Mouse (Mus musculus): ENCODE measurements around the gene Sgms1.

Gene Sgms1

DNA sequence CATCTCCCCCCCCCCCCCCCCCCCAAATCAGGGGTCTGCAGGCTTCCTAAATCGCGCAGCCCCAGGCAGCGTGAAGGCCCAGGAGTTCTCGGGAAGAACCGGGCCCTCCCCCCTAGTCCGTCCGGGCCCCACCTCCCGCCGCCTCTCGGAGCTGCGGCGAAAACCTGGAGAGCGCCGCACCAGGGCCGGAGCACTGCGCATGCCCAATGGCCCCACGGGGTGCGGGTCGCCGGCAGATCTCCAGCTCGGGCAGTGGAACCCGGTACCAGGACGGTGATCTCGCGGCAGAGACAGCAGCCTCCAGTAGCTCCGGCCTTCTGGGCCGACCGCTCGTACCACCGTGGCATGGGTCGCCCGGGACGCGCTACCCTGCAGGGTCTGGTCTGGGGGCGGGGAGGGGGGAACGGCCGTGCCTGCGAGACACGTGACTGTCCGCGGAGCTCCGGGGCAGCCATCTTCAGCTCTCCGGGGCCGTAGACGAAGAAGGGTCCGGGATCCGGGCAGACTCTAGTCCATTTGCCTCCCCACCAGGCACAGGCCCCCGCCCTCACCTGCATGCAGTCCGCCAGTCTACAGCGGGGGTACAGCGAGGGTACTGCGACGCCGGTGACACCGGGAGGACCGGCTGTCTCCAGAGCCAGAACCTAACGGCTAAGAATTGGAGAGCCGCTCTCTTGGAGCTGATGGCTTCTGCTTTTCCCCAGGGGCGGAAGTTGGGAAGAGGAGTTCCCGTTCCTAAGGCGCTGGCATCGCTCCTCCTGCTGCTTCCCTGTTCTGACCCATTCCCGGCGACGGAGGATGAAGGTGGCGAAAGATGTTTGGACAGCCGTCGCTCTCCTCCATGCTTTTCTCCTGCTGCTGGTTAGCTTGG, at the start of gene Sgms1:
Sgms1 (minus strand) TSS at position 714 of the 871 bp plus-strand sequence.
- DNase-seq: peak; percentile 85

GRCm38 (mm10) chr19:32425856-32426255, 36.3 kb upstream of the Sgms1 start:
- DNase-seq: no peak

- no peak for DNase-seq
Measured at GRCm38 (mm10) chr19:32424706-32425105, 35.2 kb upstream of the Sgms1 start.

DNA sequence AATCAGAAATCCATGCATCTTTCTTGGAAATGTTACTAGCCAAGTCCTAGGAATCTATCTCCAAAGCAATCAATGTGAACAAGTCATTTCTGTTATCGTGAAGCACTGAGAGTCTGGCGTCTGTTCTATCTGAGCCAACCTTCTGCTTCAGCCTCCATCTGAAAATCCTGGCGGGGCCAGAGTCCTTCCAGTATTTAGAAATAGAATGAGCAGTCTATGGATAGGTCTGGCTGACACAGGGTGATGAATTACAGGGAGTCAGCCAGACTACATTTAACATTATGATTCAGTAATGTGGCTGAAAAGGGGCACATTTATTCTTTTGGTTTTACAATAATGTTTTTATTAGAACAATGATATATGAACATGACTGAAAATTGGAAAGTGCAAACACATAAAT, 29.6 kb upstream of the Sgms1 start:
- no peak for DNase-seq

GRCm38 (mm10) chr19:32416692-32417317, 27.3 kb upstream of the Sgms1 start:
- DNase-seq: no peak

- no peak for DNase-seq
Measured at GRCm38 (mm10) chr19:32409603-32410360, 20.3 kb upstream of the Sgms1 start.

- DNase-seq: peak; percentile 73
Measured at GRCm38 (mm10) chr19:32406717-32407116, 17.2 kb upstream of the Sgms1 start.

DNA sequence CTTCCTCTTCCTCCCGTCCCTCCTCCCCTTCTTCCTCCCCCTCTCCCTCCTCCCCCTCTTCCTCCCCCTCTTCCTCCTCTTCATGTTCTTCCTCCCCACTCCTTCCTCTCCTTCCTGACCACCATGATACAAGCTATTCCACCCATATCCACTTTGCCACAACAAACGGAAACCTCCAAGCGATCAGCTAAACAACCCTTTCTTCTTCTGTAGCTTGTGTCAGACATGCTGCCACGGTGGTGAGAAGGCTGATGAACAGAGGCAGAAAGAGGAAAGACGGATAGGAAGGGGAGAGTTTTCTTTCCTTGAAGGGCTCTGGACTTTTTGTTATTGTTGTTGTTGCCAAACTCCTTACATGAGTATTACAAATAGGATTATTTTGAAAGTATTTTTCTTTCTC, 14.9 kb upstream of the Sgms1 start:
- DNase-seq: no peak

- no peak for DNase-seq
Measured at GRCm38 (mm10) chr19:32403834-32404233, 14.3 kb upstream of the Sgms1 start.

DNA sequence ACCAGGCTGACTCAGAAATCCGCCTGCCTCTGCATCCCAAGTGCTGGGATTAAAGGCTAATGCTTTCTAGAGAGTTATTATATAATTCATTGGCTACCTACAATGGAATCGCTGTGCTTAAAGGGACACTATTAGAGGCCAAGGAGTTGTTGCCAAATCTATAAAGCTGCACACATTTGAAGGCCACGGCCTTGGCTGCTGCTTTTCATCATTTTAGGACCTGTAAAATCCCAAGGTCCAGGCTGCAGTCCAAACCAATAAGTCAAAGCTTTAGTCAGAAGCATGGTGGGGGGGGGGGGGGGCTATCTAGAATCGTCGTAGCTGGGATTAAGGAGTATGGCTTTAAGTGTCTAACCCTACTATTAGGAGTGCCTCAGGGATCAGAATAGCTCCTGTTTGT, 9.0 kb upstream of the Sgms1 start:
- no peak for DNase-seq

GRCm38 (mm10) chr19:32396303-32396702, 6.8 kb upstream of the Sgms1 start:
- DNase-seq: no peak

DNA sequence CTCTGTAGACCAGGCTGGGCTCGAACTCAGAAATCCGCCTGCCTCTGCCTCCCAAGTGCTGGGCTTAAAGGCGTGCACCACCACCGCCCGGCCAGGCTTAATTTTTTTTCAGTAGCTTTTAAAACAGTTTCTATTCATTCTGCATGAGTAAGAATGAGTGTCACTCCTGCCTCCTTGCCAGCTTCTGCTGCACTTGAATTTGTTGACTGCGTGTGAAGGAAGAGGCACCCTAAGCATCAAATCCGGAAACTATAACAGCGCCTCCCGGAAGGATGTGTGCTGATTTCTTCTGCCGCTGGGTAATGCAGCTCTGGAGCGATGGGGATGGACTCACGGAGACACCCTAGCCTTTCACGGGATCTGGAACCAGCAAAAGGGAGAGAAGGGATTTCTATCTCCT, 5.3 kb upstream of the Sgms1 start:
- DNase-seq: no peak

DNA sequence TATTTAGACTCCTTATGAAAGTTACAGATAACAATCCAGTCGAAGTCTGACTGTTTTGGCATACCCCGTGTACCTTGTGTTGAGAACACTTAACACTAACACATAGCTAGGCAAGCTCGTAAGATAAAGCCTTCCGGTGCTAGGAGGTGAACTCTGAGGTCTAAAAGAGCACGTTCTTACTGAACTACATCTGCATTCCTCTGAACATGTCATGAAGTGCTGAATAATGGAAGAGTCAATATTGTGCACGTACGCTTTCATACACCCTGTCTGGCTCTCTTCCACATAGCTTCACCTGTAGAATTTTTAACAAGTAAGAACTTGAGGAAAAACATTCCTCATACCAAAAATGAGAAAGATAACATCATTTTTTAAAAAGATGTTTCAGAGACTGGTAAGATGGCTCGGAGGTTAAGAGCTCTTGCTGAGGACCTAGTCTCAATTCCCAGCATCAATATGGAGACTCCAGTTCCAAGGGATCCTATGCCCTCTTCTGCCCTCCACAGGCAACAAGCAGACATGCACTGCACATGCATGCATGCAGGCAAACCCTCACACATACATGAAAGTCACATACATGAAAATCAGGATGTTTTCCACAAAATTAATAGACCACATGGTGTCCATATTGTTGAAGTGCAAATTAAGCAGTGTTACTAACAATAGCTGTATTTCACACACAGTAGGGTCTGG, 4.4 kb upstream of the Sgms1 start:
- DNase-seq: no peak

DNA sequence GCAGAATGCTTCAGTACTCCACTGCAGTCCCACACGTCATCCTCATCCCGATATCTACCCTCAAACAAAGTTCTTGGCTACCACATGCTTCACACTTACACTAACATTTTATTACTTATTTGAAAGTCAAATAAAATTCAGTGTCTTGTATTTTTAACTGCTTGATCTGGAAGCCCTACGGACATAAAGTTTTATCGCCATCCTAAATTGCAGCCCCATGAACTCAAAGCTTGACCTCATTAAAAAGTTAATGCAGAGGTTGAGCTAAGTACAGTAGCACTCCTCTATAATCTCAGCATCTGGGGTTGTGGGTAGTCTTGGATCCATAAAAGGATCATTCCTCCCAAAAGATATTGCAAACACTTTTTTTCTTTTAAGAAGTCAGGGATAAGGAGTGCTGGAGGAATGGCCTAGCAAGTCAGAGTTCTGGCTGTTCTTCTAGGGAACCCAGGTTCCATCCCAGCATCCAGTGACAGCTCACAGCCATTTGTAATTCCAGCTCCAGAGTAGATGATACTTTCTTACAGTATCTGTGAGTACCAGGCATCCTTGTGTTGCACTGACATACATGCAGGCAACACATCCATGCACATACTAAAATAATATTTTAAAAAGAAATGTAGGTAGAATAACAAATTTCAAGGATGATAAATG, 3.7 kb upstream of the Sgms1 start:
- no peak for DNase-seq

GRCm38 (mm10) chr19:32391441-32391840, 1.9 kb upstream of the Sgms1 start:
- no peak for DNase-seq

- no peak for DNase-seq
Measured at GRCm38 (mm10) chr19:32390116-32390515, 602 bp upstream of the Sgms1 start.

DNA sequence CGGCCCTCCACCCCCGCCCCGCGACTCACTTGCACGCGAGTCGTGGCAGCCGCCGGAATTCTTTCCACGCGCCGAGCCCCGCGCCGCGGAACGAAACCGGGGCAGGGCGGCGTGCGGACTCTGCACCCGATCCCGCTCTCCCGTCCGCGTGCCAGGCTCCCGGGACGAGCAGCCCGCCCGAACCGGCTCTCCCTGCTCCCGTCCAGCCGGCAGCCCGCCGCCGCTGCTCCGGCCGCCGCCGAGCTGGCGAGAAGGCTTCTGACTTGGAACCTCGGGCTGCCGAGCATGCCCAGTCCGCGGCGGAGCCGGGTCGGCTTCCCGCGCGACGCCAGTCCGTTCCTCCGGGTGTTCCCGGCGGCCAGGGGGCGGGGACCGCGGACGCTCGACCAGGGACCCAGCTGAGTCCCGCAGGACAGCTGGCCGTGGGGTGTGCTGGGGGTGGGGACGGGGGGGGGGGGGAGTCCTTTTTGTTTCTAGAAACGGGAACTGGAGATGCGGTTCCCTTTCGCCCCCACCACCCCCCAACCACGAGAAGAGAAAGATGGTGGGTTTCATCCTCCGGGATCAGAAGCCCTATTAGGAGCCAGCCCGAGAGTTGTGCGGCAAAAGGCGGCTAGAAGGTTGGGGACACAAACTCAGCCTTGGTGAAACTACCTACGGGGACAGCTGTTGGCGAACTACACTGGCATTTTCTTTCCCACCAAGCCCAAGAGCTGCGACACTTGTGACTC, 1.2 kb downstream of the Sgms1 start:
- DNase-seq: peak; percentile 80

DNA sequence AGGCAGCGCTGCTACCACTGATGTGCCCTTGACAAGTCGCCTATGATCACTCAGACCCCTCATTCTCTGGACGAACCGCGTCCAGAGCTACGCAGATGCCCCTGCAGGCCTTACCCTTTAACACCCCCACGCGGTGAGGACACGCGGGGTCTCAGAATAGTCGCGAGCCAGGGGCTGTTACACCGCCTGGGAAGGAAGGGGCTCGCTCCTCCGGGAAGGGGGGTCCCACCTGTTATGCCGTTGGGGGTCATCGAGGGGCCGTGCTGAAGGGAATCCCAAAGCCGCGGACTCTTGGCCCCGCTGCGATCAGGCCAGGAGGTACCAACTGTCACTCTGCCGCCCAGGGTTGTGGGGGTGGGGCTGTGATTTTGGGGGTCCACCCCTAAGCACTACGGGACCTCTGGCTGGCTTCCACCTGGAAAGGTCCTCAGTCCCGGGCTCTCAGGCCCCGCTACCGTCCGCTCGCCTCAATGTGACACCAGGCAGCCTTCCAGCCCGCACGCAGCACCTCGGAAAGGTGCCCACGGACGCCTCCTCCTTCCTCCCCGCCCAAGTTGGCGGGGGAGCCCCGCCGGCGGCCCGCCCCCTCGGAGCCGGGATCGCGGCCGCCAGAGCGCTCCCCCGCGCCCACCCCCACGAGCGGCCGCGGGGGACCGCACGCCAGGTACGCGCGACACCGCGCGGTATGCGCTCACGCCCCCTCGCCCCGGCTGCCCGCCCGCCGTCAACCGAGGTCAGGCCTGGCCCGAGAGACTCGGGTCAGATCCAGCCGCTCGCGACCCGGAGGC, 1.9 kb downstream of the Sgms1 start:
- peak; percentile 58 for DNase-seq

DNA sequence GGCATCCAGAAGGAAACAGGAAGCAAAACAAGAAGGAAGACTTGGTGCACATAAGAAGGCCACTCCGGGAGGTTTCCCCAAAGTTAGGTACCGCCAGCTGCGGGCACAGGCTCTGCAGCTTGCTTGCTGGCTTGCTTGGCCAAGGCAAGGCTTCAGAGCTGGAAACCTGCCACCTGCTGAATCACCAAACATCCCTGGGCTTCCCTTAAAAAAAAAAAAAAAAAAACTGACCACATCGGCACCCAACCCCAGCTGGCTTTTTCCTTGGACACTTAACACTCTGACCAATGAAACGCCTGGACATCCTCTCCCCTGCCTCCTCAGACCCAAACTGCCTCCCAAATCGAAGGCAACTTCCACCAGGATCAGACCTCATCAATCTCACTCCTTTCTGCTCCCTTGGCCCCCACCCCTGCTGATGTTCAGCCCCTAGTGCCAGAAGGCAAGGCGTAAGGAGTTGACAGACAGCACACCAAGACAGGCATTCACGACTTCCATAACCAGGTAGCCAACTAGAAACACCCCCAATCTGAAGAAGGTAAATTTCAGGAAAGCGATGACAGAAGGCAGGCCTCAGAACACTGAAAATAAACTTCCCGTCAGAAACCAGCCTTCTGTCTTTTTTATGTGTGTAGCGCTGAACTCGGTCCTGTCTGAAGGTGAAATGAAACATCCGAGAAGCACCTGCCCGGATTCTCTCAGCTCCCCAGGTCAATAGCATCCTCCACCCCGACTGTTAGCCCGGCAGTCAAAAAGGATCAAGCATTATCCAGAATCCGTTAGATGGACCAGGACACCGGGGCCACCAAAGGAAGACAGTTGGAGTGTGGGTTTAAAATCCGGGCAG, 2.7 kb downstream of the Sgms1 start:
- DNase-seq: no peak

DNA sequence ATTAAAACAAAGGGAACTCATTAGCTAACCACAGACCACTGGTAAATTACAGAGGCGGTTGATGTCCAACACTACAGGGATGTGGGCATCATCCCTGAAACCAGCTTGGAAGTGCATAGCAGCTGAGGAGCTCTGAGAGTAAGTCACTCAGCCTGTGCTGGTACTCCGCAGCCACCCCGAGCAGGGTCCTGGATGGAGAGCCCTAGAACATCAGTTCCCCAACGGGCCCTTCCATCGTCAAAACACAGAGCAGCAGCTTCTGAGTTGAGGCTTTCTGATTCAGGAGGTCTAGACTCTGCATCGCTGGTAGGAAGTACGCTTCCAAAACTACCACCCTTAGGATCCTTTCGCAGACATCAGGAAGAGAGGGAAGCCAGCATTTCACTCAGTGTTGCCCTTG, 5.8 kb downstream of the Sgms1 start:
- DNase-seq: no peak
